Mouse (Mus musculus) hindbrain, embryonic 11.5 days (tissue): Measurements from ENCODE around the gene Igsf8. TPM values are rescaled to one million over a fixed set of nuclear protein-coding genes. Genes with fewer than 3 reads are reported as not detected.

Experiments used
- ATAC-seq: fragments of 200-750 bp; cut with Nextera tagmentation; 2 replicates; pipeline ENCODE4 v1.8.0; 2017; ENCODE audit warnings: mild to moderate bottlenecking, moderate TSS enrichment, moderate library complexity; ENCODE audit not compliant: low FRiP score
- DNase-seq: peaks from one replicate; pipeline ENCODE4 v3.0.0-alpha.2; 2015; ENCODE audit warnings: low spot score
- H3K27ac ChIP-seq: fragments of 300-500 bp; sonication (generic); 2 replicates; pipeline ENCODE4 v1.5.1; 2014; ENCODE audit warnings: mild to moderate bottlenecking, low read depth, low read length
- H3K27me3 ChIP-seq: fragments of 300-500 bp; sonication (generic); 2 replicates; pipeline ENCODE4 v1.6.1; 2014; ENCODE audit warnings: mild to moderate bottlenecking, low read length, moderate library complexity, mixed read lengths; ENCODE audit not compliant: control insufficient read depth, insufficient read depth
- H3K36me3 ChIP-seq: fragments of 300-500 bp; sonication (generic); 2 replicates; pipeline ENCODE4 v1.6.1; 2014; ENCODE audit warnings: mild to moderate bottlenecking, low read length, moderate library complexity, mixed read lengths; ENCODE audit not compliant: control insufficient read depth, insufficient read depth
- H3K4me1 ChIP-seq: fragments of 300-500 bp; sonication (generic); replicated peaks from 2 replicates; pipeline ENCODE4 v1.6.1; 2014; ENCODE audit warnings: low read length, mixed read lengths; ENCODE audit not compliant: control insufficient read depth, insufficient read depth
- H3K4me2 ChIP-seq: fragments of 300-500 bp; sonication (generic); replicated peaks from 2 replicates; pipeline ENCODE4 v1.6.1; 2014; ENCODE audit warnings: mild to moderate bottlenecking, low read depth, low read length
- H3K4me3 ChIP-seq: fragments of 300-500 bp; sonication (generic); 2 replicates; pipeline ENCODE4 v1.5.1; 2014; ENCODE audit warnings: low read depth, low read length
- H3K9ac ChIP-seq: fragments of 300-500 bp; sonication (generic); 2 replicates; pipeline ENCODE4 v1.6.1; 2014; ENCODE audit warnings: low read depth, low read length
- H3K9me3 ChIP-seq: fragments of 300-500 bp; sonication (generic); 2 replicates; pipeline ENCODE4 v1.6.1; 2016; ENCODE audit warnings: low read length; ENCODE audit not compliant: control insufficient read depth
- WGBS: fragments of 180-500 bp; shearing (Covaris S2); extraction: QIAGEN DNeasy Blood & Tissue Kit; methylation state at CpG from one replicate; pipeline ENCODE4 v1.1.7; 2014; 5-methylcytosine and 5-hydroxymethylcytosine counted together
- polyA plus RNA-seq: library from polyadenylated mRNA; unstranded; fragments of >200 nt; fragmentation: Nextera tagmentation; extraction: Ambion mirVana; gene quantifications from 2 replicates; pipeline ENCODE4 v1.2.1, GENCODE M21; 2014

Igsf8 gene
- polyA plus RNA-seq, 1 experiment from 2014 or later = 123 TPM

DNA sequence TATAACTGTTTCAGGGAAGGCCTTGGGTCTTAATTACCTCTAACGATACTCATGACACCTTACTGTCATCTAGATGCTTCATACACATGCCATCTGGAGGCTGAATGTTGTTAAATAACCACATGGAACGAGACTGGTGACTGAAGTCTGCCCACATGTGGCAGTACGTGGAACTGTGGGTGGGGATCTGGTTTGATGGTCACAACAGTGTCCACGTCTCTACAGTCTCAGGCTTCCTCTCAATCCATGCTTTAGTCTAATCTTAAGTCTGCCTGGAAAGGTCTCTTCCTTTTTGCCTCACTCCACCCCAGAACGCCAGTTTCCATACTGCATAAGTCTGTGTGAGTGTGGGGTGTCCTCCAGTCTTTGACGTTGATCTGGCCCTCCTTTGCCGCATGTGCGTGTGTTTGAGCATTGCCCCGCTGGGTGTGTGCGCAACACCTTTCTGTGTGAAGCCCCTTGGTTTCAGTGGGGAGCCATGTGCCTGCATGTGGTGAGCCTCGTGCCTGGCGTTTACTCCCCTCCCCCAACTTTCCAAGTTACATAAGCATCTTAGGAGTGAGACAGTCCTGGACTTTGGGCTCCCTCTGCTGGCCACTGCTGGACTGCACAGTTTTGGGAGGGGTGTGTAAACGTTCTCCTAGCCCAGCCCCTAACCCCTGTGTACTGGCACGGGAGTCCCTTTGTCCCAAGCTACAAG, 48.4 kb downstream of the Igsf8 start:
- Histone ChIP-seq H3K4me2 (peak overlapping the region; percentile 50), H3K9me3 (no peaks in the 10 kb centered on the region), H3K36me3 (no peaks in the 10 kb centered on the region), H3K27me3 (no peaks in the 10 kb centered on the region), H3K4me1 (peaks cover 7% of the 10 kb centered on the region; the same call in 1 of the 2 replicates), H3K4me3 (peak overlapping the region; percentile 19; the same call in 1 of the 2 replicates), H3K27ac (0 out of 2 replicates have a peak overlapping the region, but pooled peaks have one; percentile 52), H3K9ac (peak overlapping the region; percentile 24; the same call in 1 of the 2 replicates)
- peak; percentile 61 for ATAC-seq
- 6% methylated on average over 14 of the region's 14 CpGs for WGBS
- DNase-seq = peak; percentile 99

DNA sequence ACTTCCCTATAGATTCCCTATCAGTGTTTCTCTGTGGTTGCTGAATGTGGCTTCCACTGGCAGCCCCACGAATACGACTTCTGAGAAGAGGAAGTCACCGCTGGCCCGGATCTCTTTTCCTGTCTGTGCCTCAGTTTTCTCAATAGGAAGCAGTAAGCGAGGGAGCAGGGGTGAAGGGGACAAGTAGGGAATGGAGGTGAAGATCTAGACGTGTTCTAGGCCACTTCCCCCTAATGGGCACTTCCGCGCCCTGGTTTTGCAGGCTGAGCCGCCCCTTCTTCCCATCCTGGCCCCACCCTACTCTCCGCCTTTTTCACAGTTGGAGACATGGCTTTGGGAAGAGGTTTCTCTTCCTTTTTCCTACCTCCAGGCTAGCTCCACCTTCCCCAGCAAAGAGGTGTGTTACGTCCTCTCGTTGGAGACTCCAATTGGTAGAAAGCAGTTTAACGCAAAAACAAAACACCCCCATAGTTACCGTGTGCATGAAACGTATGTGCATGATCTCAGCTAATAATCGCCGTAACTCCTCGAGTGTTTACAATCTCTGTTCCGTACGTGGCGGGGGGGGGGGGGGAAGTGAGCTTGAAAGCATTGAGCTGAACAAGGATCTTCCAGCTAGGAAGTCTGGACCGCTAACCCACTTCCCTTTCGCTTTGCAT, 49.9 kb downstream of the Igsf8 start:
- Histone ChIP-seq H3K27ac (peak overlapping the region; percentile 72), H3K36me3 (no peaks in the 10 kb centered on the region), H3K9ac (peak overlapping the region; percentile 73; the same call in 1 of the 2 replicates), H3K4me3 (peak overlapping the region; percentile 75), H3K4me2 (peak overlapping the region; percentile 82), H3K4me1 (peaks cover 10% of the 10 kb centered on the region), H3K27me3 (no peaks in the 10 kb centered on the region), H3K9me3 (no peaks in the 10 kb centered on the region)
- DNase-seq (peak; percentile 51), ATAC-seq (no peak)
- WGBS = 7% methylated on average over 22 of the region's 23 CpGs

DNA sequence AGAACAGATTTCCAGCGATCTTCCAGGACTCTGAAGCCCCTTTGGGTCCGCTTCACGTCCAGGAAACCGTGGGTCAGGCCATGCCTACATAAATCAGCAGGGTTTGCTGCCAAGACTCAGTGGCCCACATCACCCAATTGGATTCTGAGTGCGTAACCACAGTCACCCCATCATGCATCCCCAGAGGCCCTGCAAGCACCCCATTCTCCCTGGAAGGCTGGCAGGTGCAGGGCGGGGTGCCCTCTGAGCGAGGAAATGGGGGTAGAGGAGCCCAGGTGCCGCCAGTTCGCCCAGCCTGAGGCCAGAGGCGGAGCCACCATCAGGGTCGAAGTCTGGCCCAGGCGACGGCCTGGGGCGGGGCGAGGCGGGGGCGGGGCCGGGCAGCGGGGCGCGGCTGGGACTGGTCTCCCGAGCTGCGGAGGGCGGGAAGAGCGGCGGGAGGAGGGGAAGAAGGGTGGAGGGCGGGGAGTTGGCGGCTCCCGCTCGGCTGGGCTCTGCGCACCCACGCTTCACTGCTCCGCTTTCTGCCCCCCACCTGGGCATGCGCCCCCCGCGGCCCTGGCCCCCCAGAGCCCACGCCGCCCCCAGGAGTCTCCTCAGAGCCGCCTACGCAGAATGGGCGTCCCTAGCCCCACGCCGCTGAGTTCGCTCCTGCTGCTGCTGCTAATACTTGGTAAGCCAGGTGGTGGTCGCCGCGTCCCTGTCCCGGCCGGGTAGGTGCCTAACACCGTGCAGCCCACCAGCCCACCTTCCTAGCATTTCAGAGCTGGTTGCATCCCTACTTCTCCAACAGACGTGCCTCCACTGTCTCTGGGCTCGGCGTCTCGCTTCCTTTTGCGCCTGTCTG, 50.7 kb downstream of the Igsf8 start:
- Histone ChIP-seq H3K36me3 (no peaks in the 10 kb centered on the region), H3K9me3 (no peaks in the 10 kb centered on the region), H3K4me2 (peak overlapping the region; percentile 82), H3K4me3 (peak overlapping the region; percentile 75), H3K9ac (peak overlapping the region; percentile 73), H3K27ac (peak overlapping the region; percentile 72), H3K27me3 (no peaks in the 10 kb centered on the region), H3K4me1 (peaks cover 10% of the 10 kb centered on the region)
- DNase-seq = peak; percentile 91
- under 1% methylated on average over 39 of the region's 55 CpGs for WGBS
- ATAC-seq = peak; percentile 68

DNA sequence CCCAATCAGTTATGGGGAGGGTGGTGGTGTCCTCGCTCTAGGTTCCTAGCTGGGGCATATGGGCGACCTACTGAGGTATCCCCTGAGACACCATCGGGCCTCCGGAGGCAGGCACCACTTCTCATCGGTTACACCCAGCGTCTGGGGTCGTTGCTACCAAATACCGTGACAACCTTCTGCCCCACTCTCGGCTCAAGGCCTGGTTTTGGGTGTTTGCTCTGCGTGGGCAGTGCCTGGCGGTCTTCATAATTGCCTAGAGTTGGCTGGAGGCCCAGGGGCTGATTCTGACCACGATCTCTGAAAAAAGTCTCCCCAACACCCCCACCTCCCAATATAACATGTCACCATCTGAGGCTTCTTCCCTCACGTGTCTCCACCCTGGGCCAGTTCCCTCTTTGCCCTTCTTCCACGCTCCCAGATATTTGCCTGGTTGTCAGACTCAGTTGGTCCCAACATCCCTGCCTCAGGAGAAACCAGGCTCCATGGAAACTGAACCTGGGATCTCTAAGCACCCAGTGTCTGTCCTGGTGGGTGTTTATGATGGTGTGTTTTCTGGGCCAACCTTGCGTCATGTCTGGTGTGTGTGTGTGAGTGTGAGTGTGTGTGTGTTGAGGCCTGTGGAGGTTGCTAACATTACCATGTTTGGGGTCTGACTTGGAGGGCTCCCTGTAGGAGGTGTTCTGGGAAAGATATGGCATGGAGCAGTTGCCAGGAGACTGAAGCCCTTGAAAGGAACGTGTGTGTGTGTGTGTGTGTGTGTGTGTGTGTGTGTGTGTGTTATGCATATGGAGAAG, 51.5 kb downstream of the Igsf8 start:
- DNase-seq = peak; percentile 50
- Histone ChIP-seq H3K4me2 (peak overlapping the region; percentile 82), H3K36me3 (no peaks in the 10 kb centered on the region), H3K4me1 (peaks cover 16% of the 10 kb centered on the region), H3K27ac (peak overlapping the region; percentile 72), H3K9me3 (no peaks in the 10 kb centered on the region), H3K4me3 (peak overlapping the region; percentile 75), H3K27me3 (no peaks in the 10 kb centered on the region), H3K9ac (peak overlapping the region; percentile 73)
- peak; percentile 0; the same call in 1 of the 2 replicates for ATAC-seq
- WGBS = 18% methylated on average over 16 of the region's 16 CpGs

DNA sequence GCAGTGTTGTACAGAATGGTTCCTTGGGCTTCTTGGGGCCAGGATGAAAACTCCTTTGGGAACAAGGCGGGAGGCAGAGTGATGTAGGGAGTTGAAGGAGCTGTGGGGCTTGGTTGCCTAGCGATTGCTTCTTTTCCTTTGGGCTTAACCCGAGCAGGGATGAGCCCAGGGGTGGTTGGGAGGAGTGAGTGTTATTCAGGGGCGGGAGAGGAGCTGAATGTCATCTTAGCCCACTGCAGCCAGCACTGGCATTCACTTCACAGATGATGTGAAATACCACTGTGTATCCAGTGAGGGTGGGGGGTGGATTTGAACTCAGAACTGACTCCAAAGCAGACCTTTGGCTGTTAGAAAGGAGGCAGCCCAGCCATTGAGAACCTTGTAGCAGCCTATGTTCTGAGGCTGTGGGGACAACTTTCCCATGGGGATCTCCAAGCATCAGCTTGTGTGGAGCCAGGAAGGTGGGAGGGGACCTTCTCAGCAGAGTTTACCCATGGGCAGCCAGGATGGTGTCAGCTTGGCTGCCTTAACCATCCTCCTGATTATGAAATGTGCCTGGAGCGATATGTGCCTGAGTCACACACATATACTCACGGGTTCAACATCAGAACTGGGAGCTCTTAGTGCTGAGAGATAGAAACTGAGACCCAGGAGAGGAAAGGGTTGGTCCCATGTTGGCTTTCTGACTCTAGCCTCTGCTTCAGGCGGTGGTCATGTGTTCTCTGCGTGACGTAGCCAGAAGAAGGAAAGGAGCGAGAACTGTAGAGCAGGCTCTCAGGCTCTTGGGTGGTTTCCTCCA, 52.4 kb downstream of the Igsf8 start:
- WGBS = 71% methylated on average over 10 of the region's 10 CpGs
- Histone ChIP-seq H3K4me2 (peak overlapping the region; percentile 82), H3K4me3 (peak overlapping the region; percentile 75), H3K36me3 (no peaks in the 10 kb centered on the region), H3K27ac (peak overlapping the region; percentile 63), H3K9me3 (no peaks in the 10 kb centered on the region), H3K27me3 (no peaks in the 10 kb centered on the region), H3K9ac (peak overlapping the region; percentile 73), H3K4me1 (peaks cover 21% of the 10 kb centered on the region)
- DNase-seq (no peak), ATAC-seq (no peak)

DNA sequence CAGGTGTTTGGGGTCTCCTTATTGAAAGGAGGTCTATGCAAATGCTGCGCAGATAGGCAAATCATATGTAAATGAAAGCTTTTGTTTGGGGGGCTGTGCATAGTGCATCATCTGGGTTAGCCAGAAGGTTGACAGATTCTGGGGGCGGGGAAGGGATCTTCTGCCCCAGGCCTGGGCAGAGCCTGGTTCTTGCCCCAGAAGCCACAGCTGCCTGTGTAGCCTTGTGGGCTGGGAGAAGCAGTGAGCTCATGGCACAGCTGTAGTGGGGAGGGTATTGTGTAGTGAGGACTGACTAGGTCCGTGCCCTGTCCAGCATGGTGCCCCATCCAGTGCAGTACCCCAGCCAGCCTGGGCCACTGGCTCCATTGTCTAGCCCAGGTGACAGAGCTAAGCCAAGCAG, 53.5 kb downstream of the Igsf8 start:
- whole genome bisulfite sequencing = 51% methylated on average over 3 of the region's 3 CpGs
- Histone ChIP-seq H3K4me2 (0 out of 2 replicates have a peak overlapping the region, but pooled peaks have one; percentile 8), H3K36me3 (no peaks in the 10 kb centered on the region), H3K4me1 (peaks cover 19% of the 10 kb centered on the region), H3K27ac (peak overlapping the region; percentile 80), H3K9me3 (no peaks in the 10 kb centered on the region), H3K4me3 (no peak overlapping the region), H3K9ac (no peak overlapping the region), H3K27me3 (no peaks in the 10 kb centered on the region)
- ATAC-seq = peak; percentile 63
- peak; percentile 63 for DNase-seq

DNA sequence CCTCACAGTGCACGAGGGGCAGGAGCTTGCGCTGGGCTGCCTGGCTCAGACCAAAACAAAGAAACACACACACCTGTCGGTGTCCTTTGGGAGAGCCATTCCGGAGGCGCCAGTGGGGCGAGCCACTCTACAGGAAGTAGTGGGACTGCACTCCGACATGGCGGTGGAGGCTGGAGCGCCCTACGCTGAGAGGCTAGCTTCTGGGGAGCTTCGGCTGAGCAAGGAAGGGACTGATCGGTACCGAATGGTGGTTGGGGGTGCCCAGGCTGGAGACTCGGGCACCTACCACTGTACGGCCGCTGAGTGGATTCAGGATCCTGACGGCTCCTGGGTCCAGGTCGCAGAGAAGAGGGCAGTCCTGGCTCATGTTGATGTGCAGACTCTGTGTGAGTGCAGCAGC, 56.0 kb downstream of the Igsf8 start:
- Histone ChIP-seq H3K9ac (no peak overlapping the region), H3K4me1 (peaks cover 14% of the 10 kb centered on the region), H3K27me3 (no peaks in the 10 kb centered on the region), H3K27ac (peak overlapping the region; percentile 7; the same call in 1 of the 2 replicates), H3K36me3 (no peaks in the 10 kb centered on the region), H3K9me3 (no peaks in the 10 kb centered on the region), H3K4me2 (no peak overlapping the region), H3K4me3 (no peak overlapping the region)
- ATAC-seq (no peak), DNase-seq (no peak)
- 59% methylated on average over 18 of the region's 18 CpGs for WGBS
